Mouse (Mus musculus): ENCODE measurements around the gene Rps6kb2.
"Not testable (repeated sequence)": the region's sequence is repeated elsewhere in the genome, so short reads cannot be mapped to it uniquely, and the experiment has no call there.

Gene Rps6kb2

GRCm38 (mm10) chr19:4137913-4138312, 25.2 kb downstream of the Rps6kb2 start:
- no peak for DNase-seq

- no peak for DNase-seq
Measured at GRCm38 (mm10) chr19:4136463-4136862, 26.7 kb downstream of the Rps6kb2 start.

GRCm38 (mm10) chr19:4135963-4136345, 27.2 kb downstream of the Rps6kb2 start:
- not testable (repeated sequence) for DNase-seq

- DNase-seq = not testable (repeated sequence)
Measured at GRCm38 (mm10) chr19:4135229-4135962, 27.8 kb downstream of the Rps6kb2 start.

- no peak for DNase-seq
Measured at GRCm38 (mm10) chr19:4134354-4134753, 28.8 kb downstream of the Rps6kb2 start.

- no peak for DNase-seq
Measured at GRCm38 (mm10) chr19:4131768-4132167, 31.4 kb downstream of the Rps6kb2 start.

- DNase-seq = no peak
Measured at GRCm38 (mm10) chr19:4131075-4131474, 32.1 kb downstream of the Rps6kb2 start.

GRCm38 (mm10) chr19:4130106-4130505, 33.0 kb downstream of the Rps6kb2 start:
- DNase-seq = no peak

- no peak for DNase-seq
Measured at GRCm38 (mm10) chr19:4129462-4129861, 33.7 kb downstream of the Rps6kb2 start.

GRCm38 (mm10) chr19:4126759-4127495, 36.2 kb downstream of the Rps6kb2 start:
- DNase-seq = peak in 1 of 2 experiments; percentile 36

GRCm38 (mm10) chr19:4125741-4126696, 37.1 kb downstream of the Rps6kb2 start, which contains the start of gene Aip:
TSS of gene Aip (minus strand) at chr19:4125858.
- peak; percentile 99 for DNase-seq

GRCm38 (mm10) chr19:4125268-4125667, 37.9 kb downstream of the Rps6kb2 start:
- not testable (repeated sequence) for DNase-seq

GRCm38 (mm10) chr19:4124432-4124831, 38.7 kb downstream of the Rps6kb2 start:
- DNase-seq = no peak

- DNase-seq = no peak
Measured at GRCm38 (mm10) chr19:4122411-4123370, 40.5 kb downstream of the Rps6kb2 start.

- DNase-seq = not testable (repeated sequence)
Measured at GRCm38 (mm10) chr19:4121896-4122295, 41.3 kb downstream of the Rps6kb2 start.

GRCm38 (mm10) chr19:4121097-4121805, 41.9 kb downstream of the Rps6kb2 start:
- DNase-seq = peak; percentile 99

GRCm38 (mm10) chr19:4120496-4120895, 42.7 kb downstream of the Rps6kb2 start:
- DNase-seq = no peak

GRCm38 (mm10) chr19:4119716-4120487, 43.3 kb downstream of the Rps6kb2 start:
- no peak for DNase-seq

- no peak for DNase-seq
Measured at GRCm38 (mm10) chr19:4118350-4118749, 44.8 kb downstream of the Rps6kb2 start.

GRCm38 (mm10) chr19:4117006-4117405, 46.1 kb downstream of the Rps6kb2 start:
- no peak for DNase-seq

All from cerebellum, postnatal 10 days (tissue).